Mouse (Mus musculus) neural tube, embryonic 11.5 days (tissue): Measurements from ENCODE around the gene D330020A13Rik. TPM values are rescaled to one million over a fixed set of nuclear protein-coding genes. Genes with fewer than 3 reads are reported as not detected.

Experiments
- ATAC-seq: fragments of 200-750 bp; cut with Nextera tagmentation; 2 replicates; pipeline ENCODE4 v1.8.0; 2017; ENCODE audit warnings: moderate number of reproducible peaks, mild to moderate bottlenecking, moderate TSS enrichment, moderate library complexity; ENCODE audit not compliant: insufficient read depth, low FRiP score, low TSS enrichment
- DNase-seq: peaks from one replicate; pipeline ENCODE4 v3.0.0-alpha.2; 2015; ENCODE audit warnings: low spot score
- H3K27ac ChIP-seq: fragments of 300-500 bp; sonication (generic); 2 replicates; pipeline ENCODE4 v1.5.1; 2014; ENCODE audit warnings: low read depth, mild to moderate bottlenecking, low read length
- H3K27me3 ChIP-seq: fragments of 300-500 bp; sonication (generic); 2 replicates; pipeline ENCODE4 v1.6.1; 2014; ENCODE audit warnings: mild to moderate bottlenecking, low read length, mixed read lengths; ENCODE audit not compliant: control insufficient read depth, insufficient read depth
- H3K36me3 ChIP-seq: fragments of 300-500 bp; sonication (generic); 2 replicates; pipeline ENCODE4 v1.6.1; 2014; ENCODE audit warnings: mild to moderate bottlenecking, low read length, moderate library complexity, mixed read lengths; ENCODE audit not compliant: control insufficient read depth, insufficient read depth
- H3K4me1 ChIP-seq: fragments of 300-500 bp; sonication (generic); 2 replicates; pipeline ENCODE4 v1.6.1; 2014; ENCODE audit warnings: low read length, mixed read lengths; ENCODE audit not compliant: control insufficient read depth, insufficient read depth
- H3K4me2 ChIP-seq: fragments of 300-500 bp; sonication (generic); 2 replicates; pipeline ENCODE4 v1.6.1; 2014; ENCODE audit warnings: low read depth, mild to moderate bottlenecking, moderate library complexity
- H3K4me3 ChIP-seq: fragments of 300-500 bp; sonication (generic); 2 replicates; pipeline ENCODE4 v1.5.1; 2014; ENCODE audit warnings: low read depth, low read length
- H3K9ac ChIP-seq: fragments of 300-500 bp; sonication (generic); 2 replicates; pipeline ENCODE4 v1.6.1; 2014; ENCODE audit warnings: mild to moderate bottlenecking, low read length
- H3K9me3 ChIP-seq: fragments of 300-500 bp; sonication (generic); 2 replicates; pipeline ENCODE4 v1.6.1; 2016; ENCODE audit warnings: low read length; ENCODE audit not compliant: control insufficient read depth
- WGBS: fragments of 180-500 bp; shearing (Covaris S2); extraction: QIAGEN DNeasy Blood & Tissue Kit; methylation state at CpG from one replicate; pipeline ENCODE4 v1.1.7; 2014; 5-methylcytosine and 5-hydroxymethylcytosine counted together
- polyA plus RNA-seq: library from polyadenylated mRNA; unstranded; fragments of >200 nt; fragmentation: Nextera tagmentation; extraction: Ambion mirVana; gene quantifications from 2 replicates; pipeline ENCODE4 v1.2.1, GENCODE M21; 2014

The D330020A13Rik gene
- polyA plus RNA-seq = not detected in 2 replicates

- no peaks in the 10 kb centered on the region for H3K9me3 ChIP-seq
- peaks cover 22% of the 10 kb centered on the region for H3K27me3 ChIP-seq
- WGBS = under 1% methylated on average over 75 of the region's 79 CpGs
- DNase-seq (peak; percentile 64), ATAC-seq (peak; percentile 53; the same call in 1 of the 2 replicates)
- peak within 1 kb of the TSS; percentile 98 for H3K4me2 ChIP-seq
- peak within 1 kb of the TSS; percentile 65 for H3K4me3 ChIP-seq
- H3K27ac ChIP-seq = no peak within 1 kb of the TSS
- no peaks in the 10 kb centered on the region for H3K36me3 ChIP-seq
- peak within 1 kb of the TSS; percentile 42 for H3K9ac ChIP-seq
- H3K4me1 ChIP-seq = peaks cover 3% of the 10 kb centered on the region; the same call in 1 of the 2 replicates
Observed at GRCm38 (mm10) chr6:120294056-120294784, at the start of gene D330020A13Rik, which contains the start of gene B4galnt3. D330020A13Rik (plus strand) TSS chr6:120294364. B4galnt3 (minus strand) TSS chr6:120294559.

GRCm38 (mm10) chr6:120246676-120247075 is 47.5 kb upstream of the D330020A13Rik start:
- H3K9ac ChIP-seq = no peak overlapping the region
- WGBS = 85% methylated on average over 5 of the region's 5 CpGs
- H3K4me2 ChIP-seq = no peak overlapping the region
- no peaks in the 10 kb centered on the region for H3K4me1 ChIP-seq
- no peak overlapping the region for H3K27ac ChIP-seq
- DNase-seq = no peak
- no peaks in the 10 kb centered on the region for H3K9me3 ChIP-seq
- H3K4me3 ChIP-seq = no peak overlapping the region
- no peaks in the 10 kb centered on the region for H3K27me3 ChIP-seq
- no peaks in the 10 kb centered on the region for H3K36me3 ChIP-seq
- no peak for ATAC-seq

- Histone ChIP-seq H3K9ac (no peak overlapping the region), H3K36me3 (no peaks in the 10 kb centered on the region), H3K4me3 (no peak overlapping the region), H3K4me2 (no peak overlapping the region), H3K9me3 (no peaks in the 10 kb centered on the region), H3K27me3 (no peaks in the 10 kb centered on the region), H3K27ac (no peak overlapping the region), H3K4me1 (no peaks in the 10 kb centered on the region)
- 76% methylated on average over 5 of the region's 5 CpGs for WGBS
- no peak for ATAC-seq
- DNase-seq = no peak
Observed at GRCm38 (mm10) chr6:120249831-120250230, 44.3 kb upstream of the D330020A13Rik start.

GRCm38 (mm10) chr6:120251010-120251409 is 43.2 kb upstream of the D330020A13Rik start:
- Histone ChIP-seq H3K4me1 (no peaks in the 10 kb centered on the region), H3K27me3 (no peaks in the 10 kb centered on the region), H3K36me3 (no peaks in the 10 kb centered on the region), H3K4me2 (no peak overlapping the region), H3K9me3 (no peaks in the 10 kb centered on the region), H3K4me3 (no peak overlapping the region), H3K9ac (no peak overlapping the region), H3K27ac (no peak overlapping the region)
- DNase-seq (no peak), ATAC-seq (no peak)
- WGBS = 83% methylated on average over 7 of the region's 7 CpGs

GRCm38 (mm10) chr6:120252741-120253140 is 41.4 kb upstream of the D330020A13Rik start:
- no peaks in the 10 kb centered on the region for H3K36me3 ChIP-seq
- no peak overlapping the region for H3K27ac ChIP-seq
- H3K9me3 ChIP-seq = no peaks in the 10 kb centered on the region
- H3K4me1 ChIP-seq = no peaks in the 10 kb centered on the region
- H3K9ac ChIP-seq = no peak overlapping the region
- H3K27me3 ChIP-seq = no peaks in the 10 kb centered on the region
- WGBS = 95% methylated on average over 2 of the region's 2 CpGs
- DNase-seq (no peak), ATAC-seq (no peak)
- no peak overlapping the region for H3K4me2 ChIP-seq
- H3K4me3 ChIP-seq = no peak overlapping the region

GRCm38 (mm10) chr6:120254640-120255039 is 39.5 kb upstream of the D330020A13Rik start:
- H3K27me3 ChIP-seq = no peaks in the 10 kb centered on the region
- no peaks in the 10 kb centered on the region for H3K4me1 ChIP-seq
- DNase-seq = no peak
- 43% methylated on average over 4 of the region's 4 CpGs for WGBS
- H3K27ac ChIP-seq = no peak overlapping the region
- no peak overlapping the region for H3K9ac ChIP-seq
- H3K9me3 ChIP-seq = no peaks in the 10 kb centered on the region
- H3K36me3 ChIP-seq = no peaks in the 10 kb centered on the region
- no peak for ATAC-seq
- no peak overlapping the region for H3K4me2 ChIP-seq
- no peak overlapping the region for H3K4me3 ChIP-seq

GRCm38 (mm10) chr6:120255144-120255543 is 39.0 kb upstream of the D330020A13Rik start:
- no peak overlapping the region for H3K4me2 ChIP-seq
- H3K4me3 ChIP-seq = no peak overlapping the region
- ATAC-seq (no peak), DNase-seq (no peak)
- no peaks in the 10 kb centered on the region for H3K9me3 ChIP-seq
- H3K9ac ChIP-seq = no peak overlapping the region
- no peaks in the 10 kb centered on the region for H3K4me1 ChIP-seq
- no peak overlapping the region for H3K27ac ChIP-seq
- 71% methylated on average over 4 of the region's 4 CpGs for WGBS
- H3K36me3 ChIP-seq = no peaks in the 10 kb centered on the region
- no peaks in the 10 kb centered on the region for H3K27me3 ChIP-seq

GRCm38 (mm10) chr6:120255701-120256100 is 38.5 kb upstream of the D330020A13Rik start:
- Histone ChIP-seq H3K4me2 (no peak overlapping the region), H3K4me1 (no peaks in the 10 kb centered on the region), H3K27me3 (no peaks in the 10 kb centered on the region), H3K36me3 (no peaks in the 10 kb centered on the region), H3K27ac (no peak overlapping the region), H3K4me3 (no peak overlapping the region), H3K9ac (no peak overlapping the region), H3K9me3 (no peaks in the 10 kb centered on the region)
- ATAC-seq (no peak), DNase-seq (no peak)
- 86% methylated on average over 12 of the region's 12 CpGs for WGBS

GRCm38 (mm10) chr6:120256431-120256935 is 37.7 kb upstream of the D330020A13Rik start:
- Histone ChIP-seq H3K9me3 (no peaks in the 10 kb centered on the region), H3K4me1 (no peaks in the 10 kb centered on the region), H3K4me3 (no peak overlapping the region), H3K27ac (no peak overlapping the region), H3K36me3 (no peaks in the 10 kb centered on the region), H3K9ac (no peak overlapping the region), H3K27me3 (no peaks in the 10 kb centered on the region), H3K4me2 (no peak overlapping the region)
- WGBS = 68% methylated on average over 5 of the region's 5 CpGs
- no peak for ATAC-seq
- DNase-seq = no peak
